Mouse (Mus musculus) yolk sac, embryonic 10.5 days (tissue): ENCODE results near the gene Txndc9.
"Not testable (repeated sequence)": the region's sequence is repeated elsewhere in the genome, so short reads cannot be mapped to it uniquely, and the experiment has no call there.

ENCODE experiments used
- DNase-seq: peaks from one replicate; pipeline ENCODE4 v3.0.0-alpha.2; 2017; ENCODE audit warnings: low spot score

Txndc9 gene

GRCm38 (mm10) chr1:37997867-37998266 is at the start of gene Txndc9, which contains the start of gene Eif5b:
Txndc9 (minus strand) TSS chr1:37997893.
Eif5b (plus strand) TSS chr1:37998010.
- peak; percentile 93 for DNase-seq

GRCm38 (mm10) chr1:38038898-38039297 is 41.2 kb upstream of the Txndc9 start:
- DNase-seq: no peak

- no peak for DNase-seq
These were observed 39.7 kb upstream of the Txndc9 start for GRCm38 (mm10) chr1:38037375-38037774.

- DNase-seq: no peak
These were observed 37.8 kb upstream of the Txndc9 start for GRCm38 (mm10) chr1:38035521-38035920.

GRCm38 (mm10) chr1:38031391-38031790 is 33.7 kb upstream of the Txndc9 start:
- DNase-seq: no peak

GRCm38 (mm10) chr1:38027301-38027700 is 29.6 kb upstream of the Txndc9 start:
- DNase-seq: no peak

GRCm38 (mm10) chr1:38014551-38015203 is 17.0 kb upstream of the Txndc9 start:
- no peak for DNase-seq

GRCm38 (mm10) chr1:38012509-38012908 is 14.8 kb upstream of the Txndc9 start:
- no peak for DNase-seq

GRCm38 (mm10) chr1:38012104-38012503 is 14.4 kb upstream of the Txndc9 start:
- DNase-seq: no peak

- DNase-seq: peak; percentile 35
These were observed 14.0 kb upstream of the Txndc9 start for GRCm38 (mm10) chr1:38011647-38012046.

- DNase-seq: no peak
These were observed 9.0 kb upstream of the Txndc9 start for GRCm38 (mm10) chr1:38006741-38007140.

- DNase-seq: no peak
These were observed 5.4 kb upstream of the Txndc9 start for GRCm38 (mm10) chr1:38003046-38003445.

GRCm38 (mm10) chr1:38001956-38002355 is 4.3 kb upstream of the Txndc9 start:
- DNase-seq: no peak

- no peak for DNase-seq
These were observed 3.2 kb upstream of the Txndc9 start for GRCm38 (mm10) chr1:38000844-38001243.

- no peak for DNase-seq
These were observed 1.9 kb upstream of the Txndc9 start for GRCm38 (mm10) chr1:37999552-37999951.

- no peak for DNase-seq
These were observed 892 bp upstream of the Txndc9 start for GRCm38 (mm10) chr1:37998371-37999199.

GRCm38 (mm10) chr1:37996877-37997484 is 712 bp downstream of the Txndc9 start:
- peak; percentile 98 for DNase-seq

GRCm38 (mm10) chr1:37996226-37996625 is 1.5 kb downstream of the Txndc9 start:
- DNase-seq: no peak

- DNase-seq: no peak
These were observed 9.8 kb downstream of the Txndc9 start for GRCm38 (mm10) chr1:37987856-37988255.

- DNase-seq: no peak
These were observed 11.8 kb downstream of the Txndc9 start for GRCm38 (mm10) chr1:37985764-37986323.

- no peak for DNase-seq
These were observed 13.4 kb downstream of the Txndc9 start for GRCm38 (mm10) chr1:37984326-37984725.

- no peak for DNase-seq
These were observed 20.4 kb downstream of the Txndc9 start for GRCm38 (mm10) chr1:37977303-37977702.

- DNase-seq: not testable (repeated sequence)
These were observed 21.0 kb downstream of the Txndc9 start for GRCm38 (mm10) chr1:37976666-37977065.
